Mouse (Mus musculus): ENCODE measurements around the gene Ehbp1. TPM values are rescaled to one million over a fixed set of nuclear protein-coding genes. Genes with fewer than 3 reads are reported as not detected.

Ehbp1 gene
- polyA plus RNA-seq, 1 experiment = 2.2 TPM

GRCm38 (mm10) chr11:22112161-22112560 is 229.9 kb downstream of the Ehbp1 start:
- Histone ChIP-seq H3K36me3 (ENCODE audit: control insufficient read depth, insufficient read depth) (no peaks in the 10 kb centered on the region), H3ac (ENCODE audit: control insufficient read depth, insufficient read length, low read depth) (no peak overlapping the region), H3K79me2 (ENCODE audit: control insufficient read depth, insufficient read depth) (no peaks in the 10 kb centered on the region), H3K27me3 (ENCODE audit: control insufficient read depth, insufficient read depth, insufficient read length) (no peaks in the 10 kb centered on the region), H3K79me3 (ENCODE audit: low read depth) (no peaks in the 10 kb centered on the region), H3K4me3 (ENCODE audit: insufficient read depth, poor library complexity, severe bottlenecking) (no peak overlapping the region)
- TF ChIP-seq CEBPB (IDR thresholded peaks at IDR 0.05; ENCODE audit: low read depth) (no peak), MYOG (IDR thresholded peaks at IDR 0.05; ENCODE audit: control insufficient read depth, extremely low read depth, insufficient read length) (no peak), MAX (IDR thresholded peaks at IDR 0.05) (no peak), FOSL1 (IDR thresholded peaks at IDR 0.05; ENCODE audit: insufficient read depth, low read length, poor library complexity, severe bottlenecking) (no peak), USF1 (IDR thresholded peaks at IDR 0.05; ENCODE audit: low read depth) (no peak), CTCF (IDR thresholded peaks at IDR 0.05; ENCODE audit: control insufficient read depth, insufficient read depth, insufficient read length) (no peak), MYOD1 (IDR thresholded peaks at IDR 0.05; ENCODE audit: control insufficient read depth, insufficient read length, low read depth) (no peak)

DNA sequence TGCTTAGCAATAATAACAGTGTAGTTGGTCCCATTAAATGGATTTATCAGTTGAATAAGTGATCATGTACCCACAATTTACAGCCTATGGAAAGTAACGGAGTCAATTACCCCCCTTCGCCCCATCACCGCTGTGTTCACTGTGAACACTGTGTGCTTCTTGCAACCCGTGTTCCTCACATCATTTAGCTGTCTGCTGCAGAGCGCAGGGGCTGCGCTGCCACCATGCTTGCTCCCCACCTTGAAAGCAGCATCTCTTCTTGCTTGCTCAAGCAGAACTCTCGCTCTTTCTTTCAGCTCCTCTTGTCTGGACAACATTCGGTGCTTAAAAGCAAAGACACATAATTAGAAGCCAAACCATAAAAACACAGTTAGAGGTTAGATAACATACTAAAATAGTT is 252.7 kb downstream of the Ehbp1 start:
- Histone ChIP-seq H3ac (ENCODE audit: control insufficient read depth, insufficient read length, low read depth) (no peak overlapping the region), H3K27me3 (ENCODE audit: control insufficient read depth, insufficient read depth, insufficient read length) (no peaks in the 10 kb centered on the region), H3K79me3 (ENCODE audit: low read depth) (no peaks in the 10 kb centered on the region), H3K4me3 (ENCODE audit: insufficient read depth, poor library complexity, severe bottlenecking) (no peak overlapping the region), H3K79me2 (ENCODE audit: control insufficient read depth, insufficient read depth) (no peaks in the 10 kb centered on the region), H3K36me3 (ENCODE audit: control insufficient read depth, insufficient read depth) (no peaks in the 10 kb centered on the region)
- TF ChIP-seq MYOD1 (IDR thresholded peaks at IDR 0.05; ENCODE audit: control insufficient read depth, insufficient read length, low read depth) = no peak
- TF ChIP-seq MYOG (IDR thresholded peaks at IDR 0.05; ENCODE audit: control insufficient read depth, extremely low read depth, insufficient read length) = no peak
- no peak for TF ChIP-seq USF1 (IDR thresholded peaks at IDR 0.05; ENCODE audit: low read depth)
- TF ChIP-seq FOSL1 (IDR thresholded peaks at IDR 0.05; ENCODE audit: insufficient read depth, low read length, poor library complexity, severe bottlenecking) = no peak
- no peak for TF ChIP-seq CTCF (IDR thresholded peaks at IDR 0.05; ENCODE audit: control insufficient read depth, insufficient read depth, insufficient read length)
- TF ChIP-seq MAX (IDR thresholded peaks at IDR 0.05) = no peak
- no peak for TF ChIP-seq CEBPB (IDR thresholded peaks at IDR 0.05; ENCODE audit: low read depth)

DNA sequence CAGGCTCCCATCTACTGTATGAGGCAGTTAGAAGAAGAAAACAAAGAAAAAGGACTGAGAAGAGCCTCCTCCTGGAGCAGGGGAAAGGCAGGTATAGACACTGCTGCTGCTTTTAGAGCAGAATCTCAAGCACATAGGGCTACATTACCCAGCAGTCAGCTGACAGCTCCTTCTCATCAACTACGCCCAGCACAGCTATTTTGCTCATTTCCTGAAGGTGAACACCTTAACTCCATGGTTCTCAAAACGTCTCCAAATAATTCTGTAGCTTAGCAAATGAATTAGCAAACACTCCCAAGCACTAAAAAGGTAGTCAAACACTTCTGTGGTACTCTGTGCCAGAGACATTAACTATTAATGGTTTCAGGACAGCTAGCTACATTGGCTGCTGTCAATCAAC is 278.7 kb downstream of the Ehbp1 start:
- no peaks in the 10 kb centered on the region for H3K79me3 ChIP-seq (ENCODE audit: low read depth)
- TF ChIP-seq USF1 (IDR thresholded peaks at IDR 0.05; ENCODE audit: low read depth) = no peak
- TF ChIP-seq CEBPB (IDR thresholded peaks at IDR 0.05; ENCODE audit: low read depth) = no peak
- no peak for TF ChIP-seq MYOD1 (IDR thresholded peaks at IDR 0.05; ENCODE audit: control insufficient read depth, insufficient read length, low read depth)
- TF ChIP-seq MYOG (IDR thresholded peaks at IDR 0.05; ENCODE audit: control insufficient read depth, extremely low read depth, insufficient read length) = no peak
- no peak for TF ChIP-seq MAX (IDR thresholded peaks at IDR 0.05)
- no peak for TF ChIP-seq FOSL1 (IDR thresholded peaks at IDR 0.05; ENCODE audit: insufficient read depth, low read length, poor library complexity, severe bottlenecking)

DNA sequence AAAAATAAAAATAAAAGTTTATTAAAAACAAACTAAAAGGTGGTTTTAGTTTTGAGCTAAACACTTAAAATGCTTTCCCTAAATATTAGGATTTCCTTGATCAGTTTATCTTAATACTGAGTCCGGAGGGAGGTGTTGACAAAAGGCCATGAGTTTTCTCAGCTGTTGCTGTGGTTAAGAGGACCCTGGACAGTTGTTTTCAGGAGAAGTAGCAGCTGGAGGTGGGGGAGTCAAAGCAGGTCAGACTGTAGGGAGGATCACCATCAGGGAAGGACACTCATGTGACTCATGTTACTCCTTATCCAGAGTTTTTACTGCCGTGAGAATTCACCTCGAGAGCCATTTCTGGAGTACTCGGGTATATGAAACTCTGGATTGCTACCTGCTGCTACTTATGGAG is 280.4 kb downstream of the Ehbp1 start:
- Histone ChIP-seq H3K4me3 (ENCODE audit: insufficient read depth, poor library complexity, severe bottlenecking) (no peak overlapping the region), H3K79me2 (ENCODE audit: control insufficient read depth, insufficient read depth) (no peaks in the 10 kb centered on the region), H3K36me3 (ENCODE audit: control insufficient read depth, insufficient read depth) (no peaks in the 10 kb centered on the region), H3K79me3 (ENCODE audit: low read depth) (no peaks in the 10 kb centered on the region), H3ac (ENCODE audit: control insufficient read depth, insufficient read length, low read depth) (no peak overlapping the region), H3K27me3 (ENCODE audit: control insufficient read depth, insufficient read depth, insufficient read length) (no peaks in the 10 kb centered on the region)
- no peak for TF ChIP-seq MYOG (IDR thresholded peaks at IDR 0.05; ENCODE audit: control insufficient read depth, extremely low read depth, insufficient read length)
- no peak for TF ChIP-seq CTCF (IDR thresholded peaks at IDR 0.05; ENCODE audit: control insufficient read depth, insufficient read depth, insufficient read length)
- peak; percentile 76 for TF ChIP-seq MYOD1 (IDR thresholded peaks at IDR 0.05; ENCODE audit: control insufficient read depth, insufficient read length, low read depth)
- TF ChIP-seq USF1 (IDR thresholded peaks at IDR 0.05; ENCODE audit: low read depth) = no peak
- TF ChIP-seq FOSL1 (IDR thresholded peaks at IDR 0.05; ENCODE audit: insufficient read depth, low read length, poor library complexity, severe bottlenecking) = no peak
- no peak for TF ChIP-seq MAX (IDR thresholded peaks at IDR 0.05)
- TF ChIP-seq CEBPB (IDR thresholded peaks at IDR 0.05; ENCODE audit: low read depth) = no peak

More for the DNA sequence above, 278.7 kb downstream of the Ehbp1 start:
- Histone ChIP-seq H3K36me3 (ENCODE audit: control insufficient read depth, insufficient read depth) (no peaks in the 10 kb centered on the region), H3ac (ENCODE audit: control insufficient read depth, insufficient read length, low read depth) (no peak overlapping the region), H3K79me2 (ENCODE audit: control insufficient read depth, insufficient read depth) (no peaks in the 10 kb centered on the region), H3K27me3 (ENCODE audit: control insufficient read depth, insufficient read depth, insufficient read length) (no peaks in the 10 kb centered on the region), H3K4me3 (ENCODE audit: insufficient read depth, poor library complexity, severe bottlenecking) (no peak overlapping the region)

GRCm38 (mm10) chr11:22057538-22057937 is 284.6 kb downstream of the Ehbp1 start:
- H3ac ChIP-seq (ENCODE audit: control insufficient read depth, insufficient read length, low read depth) = no peak overlapping the region
- H3K79me2 ChIP-seq (ENCODE audit: control insufficient read depth, insufficient read depth) = no peaks in the 10 kb centered on the region
- no peaks in the 10 kb centered on the region for H3K36me3 ChIP-seq (ENCODE audit: control insufficient read depth, insufficient read depth)
- TF ChIP-seq MAX (IDR thresholded peaks at IDR 0.05) (no peak), CTCF (IDR thresholded peaks at IDR 0.05; ENCODE audit: control insufficient read depth, insufficient read depth, insufficient read length) (no peak), MYOG (IDR thresholded peaks at IDR 0.05; ENCODE audit: control insufficient read depth, extremely low read depth, insufficient read length) (no peak), CEBPB (IDR thresholded peaks at IDR 0.05; ENCODE audit: low read depth) (no peak), USF1 (IDR thresholded peaks at IDR 0.05; ENCODE audit: low read depth) (no peak), MYOD1 (IDR thresholded peaks at IDR 0.05; ENCODE audit: control insufficient read depth, insufficient read length, low read depth) (no peak), FOSL1 (IDR thresholded peaks at IDR 0.05; ENCODE audit: insufficient read depth, low read length, poor library complexity, severe bottlenecking) (no peak)
- no peak overlapping the region for H3K4me3 ChIP-seq (ENCODE audit: insufficient read depth, poor library complexity, severe bottlenecking)
- H3K27me3 ChIP-seq (ENCODE audit: control insufficient read depth, insufficient read depth, insufficient read length) = no peaks in the 10 kb centered on the region
- H3K79me3 ChIP-seq (ENCODE audit: low read depth) = no peaks in the 10 kb centered on the region

- no peaks in the 10 kb centered on the region for H3K79me3 ChIP-seq (ENCODE audit: low read depth)
- no peaks in the 10 kb centered on the region for H3K79me2 ChIP-seq (ENCODE audit: control insufficient read depth, insufficient read depth)
- no peak overlapping the region for H3ac ChIP-seq (ENCODE audit: control insufficient read depth, insufficient read length, low read depth)
- no peak overlapping the region for H3K4me3 ChIP-seq (ENCODE audit: insufficient read depth, poor library complexity, severe bottlenecking)
- H3K36me3 ChIP-seq (ENCODE audit: control insufficient read depth, insufficient read depth) = no peaks in the 10 kb centered on the region
- H3K27me3 ChIP-seq (ENCODE audit: control insufficient read depth, insufficient read depth, insufficient read length) = no peaks in the 10 kb centered on the region
- TF ChIP-seq MAX (IDR thresholded peaks at IDR 0.05) (no peak), MYOG (IDR thresholded peaks at IDR 0.05; ENCODE audit: control insufficient read depth, extremely low read depth, insufficient read length) (no peak), MYOD1 (IDR thresholded peaks at IDR 0.05; ENCODE audit: control insufficient read depth, insufficient read length, low read depth) (no peak)
These were observed 286.2 kb downstream of the Ehbp1 start for GRCm38 (mm10) chr11:22055908-22056307.

All from C2C12 (cell line).